Mouse (Mus musculus): ENCODE data around the gene Ngfr. TPM values are rescaled to one million over a fixed set of nuclear protein-coding genes. Genes with fewer than 3 reads are reported as not detected.

Ngfr gene
- total and polyA plus RNA-seq, 2 experiments from 2014 or later, result 31.0 to 53.2 TPM

GRCm38 (mm10) chr11:95579455-95579854, 8.1 kb downstream of the Ngfr start:
- Histone ChIP-seq H3K9ac (replicated peaks; ENCODE audit: low read length) (no peak overlapping the region), H3K27ac (no peak overlapping the region), H3K27me3 (ENCODE audit: insufficient read depth, low read length) (peaks cover 2% of the 10 kb centered on the region; the same call in 1 of the 2 replicates), H3K4me2 (ENCODE audit: low read depth, low read length) (no peak overlapping the region), H3K4me3 (ENCODE audit: low read length) (no peak overlapping the region), H3K9me3 (ENCODE audit: low read length) (no peaks in the 10 kb centered on the region), H3K4me1 (ENCODE audit: insufficient read depth, low read length) (no peaks in the 10 kb centered on the region; the same call in 1 of the 2 replicates), H3K36me3 (ENCODE audit: insufficient read depth, low read length) (no peaks in the 10 kb centered on the region)
- 27% methylated on average over 6 of the region's 6 CpGs for WGBS
- TF ChIP-seq CTCF (IDR thresholded peaks at IDR 0.05; ENCODE audit: low read depth), result no peak
- ATAC-seq, result no peak
- DNase-seq (ENCODE audit: low spot score), result no peak

- ATAC-seq, result peak; percentile 61; the same call in 1 of the 2 replicates
- TF ChIP-seq CTCF (IDR thresholded peaks at IDR 0.05; ENCODE audit: low read depth), result peak; percentile 84
- H3K4me2 ChIP-seq (ENCODE audit: low read depth, low read length), result peak overlapping the region; percentile 47
- DNase-seq (ENCODE audit: low spot score), result peak; percentile 88
- H3K4me1 ChIP-seq (ENCODE audit: insufficient read depth, low read length), result no peaks in the 10 kb centered on the region
- 14% methylated on average over 39 of the region's 39 CpGs for WGBS
- H3K27me3 ChIP-seq (ENCODE audit: insufficient read depth, low read length), result no peaks in the 10 kb centered on the region; the same call in 1 of the 2 replicates
- H3K4me3 ChIP-seq (ENCODE audit: low read length), result peak overlapping the region; percentile 18
- no peak overlapping the region for H3K27ac ChIP-seq
- H3K9ac ChIP-seq (replicated peaks; ENCODE audit: low read length), result no peak overlapping the region
- no peaks in the 10 kb centered on the region for H3K36me3 ChIP-seq (ENCODE audit: insufficient read depth, low read length)
- H3K9me3 ChIP-seq (ENCODE audit: low read length), result no peaks in the 10 kb centered on the region
Observed at GRCm38 (mm10) chr11:95577776-95578446, 9.6 kb downstream of the Ngfr start.

GRCm38 (mm10) chr11:95576299-95576698, 11.2 kb downstream of the Ngfr start:
- WGBS, result 83% methylated on average over 8 of the region's 8 CpGs
- H3K4me3 ChIP-seq (ENCODE audit: low read length), result no peak overlapping the region
- H3K4me2 ChIP-seq (ENCODE audit: low read depth, low read length), result no peak overlapping the region
- no peak overlapping the region for H3K9ac ChIP-seq (replicated peaks; ENCODE audit: low read length)
- H3K27me3 ChIP-seq (ENCODE audit: insufficient read depth, low read length), result no peaks in the 10 kb centered on the region; the same call in 1 of the 2 replicates
- no peaks in the 10 kb centered on the region for H3K36me3 ChIP-seq (ENCODE audit: insufficient read depth, low read length)
- no peak for TF ChIP-seq CTCF (IDR thresholded peaks at IDR 0.05; ENCODE audit: low read depth)
- H3K9me3 ChIP-seq (ENCODE audit: low read length), result no peaks in the 10 kb centered on the region
- H3K4me1 ChIP-seq (ENCODE audit: insufficient read depth, low read length), result no peaks in the 10 kb centered on the region
- H3K27ac ChIP-seq, result no peak overlapping the region
- ATAC-seq (no peak), DNase-seq (ENCODE audit: low spot score) (no peak)

GRCm38 (mm10) chr11:95575791-95576190, 11.7 kb downstream of the Ngfr start:
- H3K4me2 ChIP-seq (ENCODE audit: low read depth, low read length), result no peak overlapping the region
- no peak for DNase-seq (ENCODE audit: low spot score)
- no peaks in the 10 kb centered on the region for H3K9me3 ChIP-seq (ENCODE audit: low read length)
- ATAC-seq, result no peak
- H3K27me3 ChIP-seq (ENCODE audit: insufficient read depth, low read length), result no peaks in the 10 kb centered on the region; the same call in 1 of the 2 replicates
- H3K4me3 ChIP-seq (ENCODE audit: low read length), result no peak overlapping the region
- WGBS, result 74% methylated on average over 13 of the region's 13 CpGs
- no peak overlapping the region for H3K9ac ChIP-seq (replicated peaks; ENCODE audit: low read length)
- peak overlapping the region; percentile 58; the same call in 1 of the 2 replicates for H3K27ac ChIP-seq
- H3K36me3 ChIP-seq (ENCODE audit: insufficient read depth, low read length), result no peaks in the 10 kb centered on the region
- no peaks in the 10 kb centered on the region for H3K4me1 ChIP-seq (ENCODE audit: insufficient read depth, low read length)
- TF ChIP-seq CTCF (IDR thresholded peaks at IDR 0.05; ENCODE audit: low read depth), result no peak

- peak; percentile 83 for ATAC-seq
Observed at GRCm38 (mm10) chr11:95574786-95575334, 12.7 kb downstream of the Ngfr start.

GRCm38 (mm10) chr11:95572227-95572626, 15.3 kb downstream of the Ngfr start:
- Histone ChIP-seq H3K9ac (replicated peaks; ENCODE audit: low read length) (no peak overlapping the region), H3K4me3 (ENCODE audit: low read length) (no peak overlapping the region), H3K27ac (no peak overlapping the region), H3K36me3 (ENCODE audit: insufficient read depth, low read length) (no peaks in the 10 kb centered on the region), H3K9me3 (ENCODE audit: low read length) (no peaks in the 10 kb centered on the region), H3K4me1 (ENCODE audit: insufficient read depth, low read length) (0 out of 2 replicates have a peak, but pooled peaks cover 3% of the 10 kb centered on the region), H3K4me2 (ENCODE audit: low read depth, low read length) (no peak overlapping the region), H3K27me3 (ENCODE audit: insufficient read depth, low read length) (no peaks in the 10 kb centered on the region)
- DNase-seq (ENCODE audit: low spot score) (no peak), ATAC-seq (no peak)
- no peak for TF ChIP-seq CTCF (IDR thresholded peaks at IDR 0.05; ENCODE audit: low read depth)
- 72% methylated on average over 3 of the region's 3 CpGs for WGBS

More at GRCm38 (mm10) chr11:95574786-95575334, 12.7 kb downstream of the Ngfr start:
- no peaks in the 10 kb centered on the region for H3K36me3 ChIP-seq (ENCODE audit: insufficient read depth, low read length)
- H3K27me3 ChIP-seq (ENCODE audit: insufficient read depth, low read length), result no peaks in the 10 kb centered on the region
- H3K4me1 ChIP-seq (ENCODE audit: insufficient read depth, low read length), result no peaks in the 10 kb centered on the region
- 50% methylated on average over 6 of the region's 6 CpGs for WGBS
- H3K27ac ChIP-seq, result peak overlapping the region; percentile 58; the same call in 1 of the 2 replicates
- H3K4me3 ChIP-seq (ENCODE audit: low read length), result no peak overlapping the region
- no peaks in the 10 kb centered on the region for H3K9me3 ChIP-seq (ENCODE audit: low read length)
- peak; percentile 85 for DNase-seq (ENCODE audit: low spot score)
- H3K4me2 ChIP-seq (ENCODE audit: low read depth, low read length), result no peak overlapping the region
- peak; percentile 27; the same call in 1 of the 2 replicates for TF ChIP-seq CTCF (IDR thresholded peaks at IDR 0.05; ENCODE audit: low read depth)
- H3K9ac ChIP-seq (replicated peaks; ENCODE audit: low read length), result no peak overlapping the region

GRCm38 (mm10) chr11:95571755-95572154, 15.8 kb downstream of the Ngfr start:
- no peak overlapping the region for H3K27ac ChIP-seq
- no peak overlapping the region for H3K9ac ChIP-seq (replicated peaks; ENCODE audit: low read length)
- 43% methylated on average over 9 of the region's 9 CpGs for WGBS
- ATAC-seq, result no peak
- no peak for DNase-seq (ENCODE audit: low spot score)
- no peaks in the 10 kb centered on the region for H3K27me3 ChIP-seq (ENCODE audit: insufficient read depth, low read length)
- H3K4me1 ChIP-seq (ENCODE audit: insufficient read depth, low read length), result 0 out of 2 replicates have a peak, but pooled peaks cover 3% of the 10 kb centered on the region
- no peak for TF ChIP-seq CTCF (IDR thresholded peaks at IDR 0.05; ENCODE audit: low read depth)
- H3K36me3 ChIP-seq (ENCODE audit: insufficient read depth, low read length), result no peaks in the 10 kb centered on the region
- no peaks in the 10 kb centered on the region for H3K9me3 ChIP-seq (ENCODE audit: low read length)
- no peak overlapping the region for H3K4me3 ChIP-seq (ENCODE audit: low read length)
- H3K4me2 ChIP-seq (ENCODE audit: low read depth, low read length), result no peak overlapping the region

All from hindbrain, postnatal 0 days (tissue).